Mouse (Mus musculus) embryonic fibroblast, embryonic 13.5 days (primary cell): ENCODE results near the gene Hccs.

Experiments used
- CTCF ChIP-seq: IDR thresholded peaks from 2 replicates; pipeline ENCODE4 v1.5.1; 2011; ENCODE audit warnings: mild to moderate bottlenecking, control low read depth, low read length, moderate library complexity, borderline replicate concordance; ENCODE audit not compliant: insufficient read depth
- POLR2A ChIP-seq: IDR thresholded peaks from 2 replicates; pipeline ENCODE4 v1.6.1; 2011; ENCODE audit warnings: low read depth, mild to moderate bottlenecking, control low read depth, low read length, moderate library complexity

DNA sequence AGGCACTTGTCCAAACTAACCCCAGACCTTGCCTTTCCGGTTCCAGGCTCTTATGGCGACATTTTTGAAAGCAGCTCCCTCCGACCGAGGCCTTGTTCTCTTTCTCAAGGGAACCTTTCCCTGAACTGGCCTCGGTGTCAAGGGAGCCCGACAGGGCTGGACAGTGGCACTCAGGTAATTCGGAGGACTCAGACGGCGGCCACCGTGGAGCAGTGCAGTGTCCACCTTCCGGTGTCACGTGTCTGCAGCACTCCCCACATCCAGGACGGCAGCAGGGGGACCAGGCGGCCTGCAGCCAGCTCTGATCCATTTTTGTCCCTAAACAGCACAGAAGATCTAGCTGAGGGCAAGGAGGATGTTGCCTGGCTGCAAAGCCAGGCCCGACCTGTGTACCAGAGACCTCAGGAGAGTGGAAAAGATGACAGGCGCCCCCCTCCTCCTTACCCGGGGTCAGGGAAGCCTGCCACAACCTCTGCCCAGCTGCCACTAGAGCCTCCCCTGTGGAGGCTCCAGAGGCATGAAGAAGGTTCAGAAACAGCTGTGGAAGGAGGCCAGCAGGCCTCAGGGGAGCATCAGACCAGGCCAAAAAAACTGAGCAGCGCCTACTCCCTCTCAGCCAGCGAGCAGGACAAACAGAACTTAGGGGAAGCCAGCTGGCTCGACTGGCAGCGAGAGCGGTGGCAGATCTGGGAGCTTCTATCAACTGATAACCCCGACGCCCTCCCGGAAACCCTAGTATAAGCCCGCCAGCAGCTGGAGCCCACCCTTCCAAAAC is 17.7 kb downstream of the Hccs start:
- no peak for TF ChIP-seq CTCF
- TF ChIP-seq POLR2A, result no peak
